Mouse (Mus musculus) megakaryocyte, embryonic 14.5 days (primary cell): ENCODE data around the gene Dusp2.

ENCODE experiments used
- FLI1 ChIP-seq: IDR thresholded peaks from 2 replicates; pipeline ENCODE4 v1.6.1; 2012; ENCODE audit warnings: low read length, inconsistent platforms, mixed read lengths
- GATA1 ChIP-seq: IDR thresholded peaks from 3 replicates; pipeline ENCODE4 v1.6.1; 2012; ENCODE audit warnings: mixed read lengths, low read length, inconsistent platforms, borderline replicate concordance

DNA sequence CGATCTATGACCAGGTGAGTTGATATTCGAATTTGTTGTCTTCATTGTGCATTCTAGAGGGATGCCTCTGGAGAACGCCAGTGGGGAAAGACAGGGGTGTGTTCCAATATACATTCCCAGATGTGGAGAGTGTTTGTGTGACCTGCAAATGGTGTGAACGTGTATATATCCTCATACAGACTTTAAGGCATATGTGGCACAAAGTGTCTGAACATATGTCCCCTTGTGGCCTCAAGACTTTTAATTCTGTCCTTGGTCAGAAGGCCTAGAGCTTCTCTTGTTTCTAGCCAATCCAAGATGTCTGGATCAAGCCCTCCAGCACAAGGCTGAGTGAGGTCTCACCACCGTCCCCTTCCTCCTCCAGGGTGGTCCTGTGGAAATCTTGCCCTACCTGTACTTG is 926 bp downstream of the Dusp2 start:
- TF ChIP-seq GATA1 (no peak), FLI1 (no peak)
